Mouse (Mus musculus) liver, adult 2 months (tissue): ENCODE measurements at regions not wholly inside any gene's neighbourhood (a gene's known extent, or its start where the extent isn't known, plus 50 kb on each side); places are given as distances from the start of the nearest gene placed in this dataset.

Source experiments
- CTCF ChIP-seq: fragments of 200-500 bp; IDR thresholded peaks from 2 replicates; pipeline ENCODE4 v1.5.1; 2011; ENCODE audit warnings: low read depth, low read length, control low read depth
- POLR2A ChIP-seq: fragments of 200-500 bp; IDR thresholded peaks from 2 replicates; pipeline ENCODE4 v1.6.1; 2011; ENCODE audit warnings: low read length, control low read depth; ENCODE audit not compliant: insufficient read depth; ENCODE audit errors: extremely low read depth

GRCm38 (mm10) chr3:34325669-34326068 lies 244.5 kb upstream of the Dnajc19 start:
- no peak for TF ChIP-seq POLR2A
- TF ChIP-seq CTCF: no peak
